Mouse (Mus musculus) fibroblast of lung, adult 2 months (primary cell): Measurements from ENCODE around the gene Camkk2.

ENCODE experiments used
- DNase-seq: peaks from one replicate; pipeline ENCODE4 v3.0.0-alpha.2; 2011; ENCODE audit warnings: low read depth

The Camkk2 gene

GRCm38 (mm10) chr5:122698701-122699060, 80.5 kb downstream of the Camkk2 start:
- DNase-seq = no peak

- DNase-seq = no peak
Observed at GRCm38 (mm10) chr5:122698041-122698700, 81.0 kb downstream of the Camkk2 start.

- DNase-seq = no peak
Observed at GRCm38 (mm10) chr5:122695516-122695915, 83.7 kb downstream of the Camkk2 start.

- peak; percentile 34 for DNase-seq
Observed at GRCm38 (mm10) chr5:122693431-122694207, 85.6 kb downstream of the Camkk2 start.

- DNase-seq = no peak
Observed at GRCm38 (mm10) chr5:122690486-122690885, 88.7 kb downstream of the Camkk2 start.

- DNase-seq = no peak
Observed at GRCm38 (mm10) chr5:122689153-122689552, 90.1 kb downstream of the Camkk2 start.

- DNase-seq = no peak
Observed at GRCm38 (mm10) chr5:122687391-122687790, 91.8 kb downstream of the Camkk2 start.

GRCm38 (mm10) chr5:122683926-122684325, 95.3 kb downstream of the Camkk2 start:
- DNase-seq = no peak

GRCm38 (mm10) chr5:122681276-122681675, 97.9 kb downstream of the Camkk2 start:
- DNase-seq = no peak
